Mouse (Mus musculus): ENCODE measurements at regions not wholly inside any gene's neighbourhood (a gene's known extent, or its start where the extent isn't known, plus 50 kb on each side); places are given as distances from the start of the nearest gene placed in this dataset.

GRCm38 (mm10) chr3:15158926-15159325 is 173.2 kb downstream of the Gm9733 start:
- H3K27ac ChIP-seq, result no peak overlapping the region
- H3K4me3 ChIP-seq, result no peak overlapping the region
- TF ChIP-seq CTCF (conservative IDR thresholded peaks at IDR 0.05), result no peak
- DNase-seq (ENCODE audit: low spot score in 2 of 2), result no peak

GRCm38 (mm10) chr3:15159965-15160714 is 172.0 kb downstream of the Gm9733 start:
- no peak for DNase-seq (ENCODE audit: low spot score in 2 of 2)
- Histone ChIP-seq H3K4me3 (no peak overlapping the region), H3K27ac (no peak overlapping the region)
- no peak for TF ChIP-seq CTCF (conservative IDR thresholded peaks at IDR 0.05)

- no peak for DNase-seq (ENCODE audit: low spot score in 2 of 2)
- no peak overlapping the region for H3K27ac ChIP-seq
- TF ChIP-seq CTCF (conservative IDR thresholded peaks at IDR 0.05), result no peak
- H3K4me3 ChIP-seq, result no peak overlapping the region
Measured at GRCm38 (mm10) chr3:15175811-15176210, 156.3 kb downstream of the Gm9733 start.

- Histone ChIP-seq H3K4me3 (no peak overlapping the region), H3K27ac (no peak overlapping the region)
- DNase-seq (ENCODE audit: low spot score in 2 of 2), result no peak
- TF ChIP-seq CTCF (conservative IDR thresholded peaks at IDR 0.05), result no peak
Measured at GRCm38 (mm10) chr3:15179079-15179812, 152.9 kb downstream of the Gm9733 start.

- DNase-seq (ENCODE audit: low spot score in 2 of 2), result no peak
- no peak for TF ChIP-seq CTCF (conservative IDR thresholded peaks at IDR 0.05)
- Histone ChIP-seq H3K4me3 (no peak overlapping the region), H3K27ac (no peak overlapping the region)
Measured at GRCm38 (mm10) chr3:15181111-15181510, 151.0 kb downstream of the Gm9733 start.

- no peak overlapping the region for H3K4me3 ChIP-seq
- DNase-seq (ENCODE audit: low spot score in 2 of 2), result peak in 1 of 2 experiments; percentile 13
- H3K27ac ChIP-seq, result no peak overlapping the region
- TF ChIP-seq CTCF (conservative IDR thresholded peaks at IDR 0.05), result no peak
Measured at GRCm38 (mm10) chr3:15186731-15187130, 145.4 kb downstream of the Gm9733 start.

GRCm38 (mm10) chr3:15194362-15194761 is 137.7 kb downstream of the Gm9733 start:
- DNase-seq (ENCODE audit: low spot score in 2 of 2), result peak; percentile 78 to 82
- no peak overlapping the region for H3K4me3 ChIP-seq
- peak; percentile 91 for TF ChIP-seq CTCF (conservative IDR thresholded peaks at IDR 0.05)
- peak overlapping the region; percentile 73 for H3K27ac ChIP-seq

GRCm38 (mm10) chr3:15196101-15196500 is 136.0 kb downstream of the Gm9733 start:
- Histone ChIP-seq H3K27ac (peak overlapping the region; percentile 73), H3K4me3 (no peak overlapping the region)
- TF ChIP-seq CTCF (conservative IDR thresholded peaks at IDR 0.05), result no peak
- DNase-seq (ENCODE audit: low spot score in 2 of 2), result peak; percentile 5 to 36

- H3K27ac ChIP-seq, result peak overlapping the region; percentile 11; the same call in 1 of the 2 replicates
- TF ChIP-seq CTCF (conservative IDR thresholded peaks at IDR 0.05), result no peak
- H3K4me3 ChIP-seq, result no peak overlapping the region
Measured at GRCm38 (mm10) chr3:15198086-15198485, 134.0 kb downstream of the Gm9733 start.

GRCm38 (mm10) chr3:15200309-15200708 is 131.8 kb downstream of the Gm9733 start:
- DNase-seq (ENCODE audit: low spot score in 2 of 2), result no peak
- Histone ChIP-seq H3K4me3 (no peak overlapping the region), H3K27ac (no peak overlapping the region)
- TF ChIP-seq CTCF (conservative IDR thresholded peaks at IDR 0.05), result no peak

More at GRCm38 (mm10) chr3:15198086-15198485, 134.0 kb downstream of the Gm9733 start:
- DNase-seq (ENCODE audit: low spot score in 2 of 2), result no peak

GRCm38 (mm10) chr3:15200990-15201389 is 131.1 kb downstream of the Gm9733 start:
- DNase-seq (ENCODE audit: low spot score in 2 of 2), result no peak
- no peak overlapping the region for H3K4me3 ChIP-seq
- no peak for TF ChIP-seq CTCF (conservative IDR thresholded peaks at IDR 0.05)
- no peak overlapping the region for H3K27ac ChIP-seq

- no peak for TF ChIP-seq CTCF (conservative IDR thresholded peaks at IDR 0.05)
- no peak overlapping the region for H3K27ac ChIP-seq
- H3K4me3 ChIP-seq, result no peak overlapping the region
- DNase-seq (ENCODE audit: low spot score in 2 of 2), result no peak
Measured at GRCm38 (mm10) chr3:15202760-15203159, 129.3 kb downstream of the Gm9733 start.
